Mouse (Mus musculus): ENCODE measurements around the gene Rbp1.

Rbp1 gene

DNA sequence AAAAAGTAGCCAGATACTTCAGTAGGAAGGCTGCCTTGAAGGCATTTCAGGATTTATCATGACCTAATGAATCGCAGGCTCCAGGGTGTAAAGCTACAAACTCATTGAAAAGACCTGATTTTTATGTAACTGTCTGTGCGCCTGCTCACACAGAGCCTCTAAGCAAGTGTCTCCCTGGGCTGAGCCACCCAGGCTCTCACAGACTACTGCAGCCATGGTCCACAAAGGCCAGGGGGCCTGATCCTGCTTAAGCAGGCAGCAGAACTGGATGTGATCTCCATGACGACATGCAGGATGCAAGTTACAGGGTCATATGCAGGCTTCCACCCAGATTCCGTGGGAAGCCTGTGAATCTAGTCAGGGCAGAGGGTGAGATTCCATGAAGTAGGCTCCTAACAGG, 29.3 kb upstream of the Rbp1 start:
- H3K36me3 ChIP-seq (ENCODE audit: insufficient read depth, low read length) = no peaks in the 10 kb centered on the region
- no peaks in the 10 kb centered on the region for H3K4me1 ChIP-seq (replicated peaks; ENCODE audit: low read depth, low read length)
- H3K27me3 ChIP-seq (ENCODE audit: insufficient read depth, low read length) = 0 out of 2 replicates have a peak, but pooled peaks cover 8% of the 10 kb centered on the region
- no peak overlapping the region for H3K4me3 ChIP-seq (replicated peaks; ENCODE audit: low read length)
- TF ChIP-seq CTCF (conservative IDR thresholded peaks at IDR 0.05; ENCODE audit: low read length) = no peak
- no peak for TF ChIP-seq NANOG (IDR thresholded peaks at IDR 0.05; ENCODE audit: borderline replicate concordance, low read length)
- TF ChIP-seq POU5F1 (IDR thresholded peaks at IDR 0.05; ENCODE audit: borderline replicate concordance, low read length) = no peak
- peaks cover 1% of the 10 kb centered on the region; the same call in 1 of the 2 replicates for H3K9me3 ChIP-seq (ENCODE audit: low read length)

DNA sequence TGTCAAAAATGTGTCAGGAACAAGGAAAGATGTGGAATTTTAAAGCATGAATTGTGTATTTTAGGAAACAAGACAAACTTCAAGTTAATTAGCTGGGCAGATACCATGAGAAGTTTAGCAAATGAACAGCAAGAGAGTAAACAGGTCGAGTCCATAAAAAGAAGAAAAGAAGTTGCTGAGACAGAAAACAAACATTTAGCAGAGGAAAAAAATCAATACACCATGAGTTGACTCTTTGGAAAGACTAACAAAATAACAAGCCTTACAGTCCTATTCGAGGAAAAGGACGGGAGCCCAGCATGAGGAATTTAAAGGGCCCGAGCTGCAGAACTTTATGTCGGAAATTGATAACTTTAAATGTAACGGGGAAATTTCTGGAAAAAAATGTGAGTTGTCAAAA, 25.6 kb upstream of the Rbp1 start:
- Histone ChIP-seq H3K27me3 (ENCODE audit: insufficient read depth, low read length) (no peaks in the 10 kb centered on the region), H3K36me3 (ENCODE audit: insufficient read depth, low read length) (no peaks in the 10 kb centered on the region), H3K9me3 (ENCODE audit: low read length) (peaks cover 3% of the 10 kb centered on the region; the same call in 1 of the 2 replicates), H3K4me3 (replicated peaks; ENCODE audit: low read length) (no peak overlapping the region), H3K4me1 (replicated peaks; ENCODE audit: low read depth, low read length) (no peaks in the 10 kb centered on the region)
- TF ChIP-seq POU5F1 (IDR thresholded peaks at IDR 0.05; ENCODE audit: borderline replicate concordance, low read length) (no peak), NANOG (IDR thresholded peaks at IDR 0.05; ENCODE audit: borderline replicate concordance, low read length) (no peak), CTCF (conservative IDR thresholded peaks at IDR 0.05; ENCODE audit: low read length) (no peak)

DNA sequence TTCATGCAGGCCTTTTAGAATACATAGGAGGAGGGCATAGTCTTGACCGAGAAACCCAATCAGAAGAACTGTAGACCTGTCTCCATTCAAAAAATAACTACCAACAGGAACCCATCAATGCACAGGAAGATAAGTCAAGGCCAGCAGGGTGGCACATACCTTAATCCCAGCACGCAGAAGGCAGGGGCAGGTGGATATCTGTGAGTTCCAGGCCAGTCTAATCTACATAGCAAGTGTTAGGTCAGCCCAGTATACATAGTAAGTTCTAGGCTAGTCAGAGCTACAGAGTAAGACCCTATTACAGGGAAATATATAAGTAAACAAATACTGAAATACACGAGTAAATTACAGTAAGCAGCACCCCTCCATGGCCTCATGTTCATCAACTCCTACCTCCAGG, 24.9 kb upstream of the Rbp1 start:
- Histone ChIP-seq H3K27me3 (ENCODE audit: insufficient read depth, low read length) (no peaks in the 10 kb centered on the region), H3K4me1 (replicated peaks; ENCODE audit: low read depth, low read length) (no peaks in the 10 kb centered on the region), H3K9me3 (ENCODE audit: low read length) (peaks cover 3% of the 10 kb centered on the region; the same call in 1 of the 2 replicates), H3K36me3 (ENCODE audit: insufficient read depth, low read length) (no peaks in the 10 kb centered on the region), H3K4me3 (replicated peaks; ENCODE audit: low read length) (no peak overlapping the region)
- no peak for TF ChIP-seq NANOG (IDR thresholded peaks at IDR 0.05; ENCODE audit: borderline replicate concordance, low read length)
- TF ChIP-seq POU5F1 (IDR thresholded peaks at IDR 0.05; ENCODE audit: borderline replicate concordance, low read length) = no peak
- no peak for TF ChIP-seq CTCF (conservative IDR thresholded peaks at IDR 0.05; ENCODE audit: low read length)

DNA sequence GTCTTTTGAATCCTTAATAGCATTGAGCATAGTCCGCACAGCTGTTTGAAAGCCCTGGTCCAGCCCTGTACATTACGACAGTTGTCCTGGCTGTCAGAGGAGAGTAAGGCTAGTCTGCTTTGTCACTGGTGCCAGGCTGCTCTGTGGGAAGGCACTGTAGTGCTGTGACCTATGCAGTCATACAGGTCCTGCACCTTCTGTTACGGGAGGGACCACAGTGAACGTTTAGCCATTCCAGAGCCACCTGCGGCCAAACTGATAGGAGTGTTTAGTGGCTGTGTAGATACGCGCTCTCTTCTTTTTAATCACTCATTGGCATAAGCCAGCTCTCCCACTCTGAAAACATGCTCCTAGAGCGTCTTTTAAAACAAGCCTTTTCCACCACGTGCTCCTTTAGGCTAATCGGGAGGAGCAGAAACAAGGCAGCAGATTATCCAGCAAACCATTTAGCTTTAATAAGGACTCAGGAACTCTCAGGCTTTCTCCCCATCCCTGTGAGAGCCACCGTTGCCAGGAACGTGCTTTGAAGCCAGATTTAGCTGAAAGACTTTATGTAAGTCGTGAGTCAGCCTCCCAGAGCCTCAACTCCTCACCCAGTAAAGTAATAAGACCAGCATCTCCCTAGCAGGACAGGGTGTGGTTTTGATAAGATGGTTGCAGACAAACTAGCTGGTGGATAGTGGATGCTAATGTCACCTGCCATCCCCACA, 22.4 kb upstream of the Rbp1 start:
- no peak overlapping the region for H3K4me3 ChIP-seq (replicated peaks; ENCODE audit: low read length)
- H3K36me3 ChIP-seq (ENCODE audit: insufficient read depth, low read length) = no peaks in the 10 kb centered on the region
- TF ChIP-seq POU5F1 (IDR thresholded peaks at IDR 0.05; ENCODE audit: borderline replicate concordance, low read length) (no peak), CTCF (conservative IDR thresholded peaks at IDR 0.05; ENCODE audit: low read length) (no peak), NANOG (IDR thresholded peaks at IDR 0.05; ENCODE audit: borderline replicate concordance, low read length) (no peak)
- no peaks in the 10 kb centered on the region for H3K4me1 ChIP-seq (replicated peaks; ENCODE audit: low read depth, low read length)
- H3K27me3 ChIP-seq (ENCODE audit: insufficient read depth, low read length) = no peaks in the 10 kb centered on the region
- H3K9me3 ChIP-seq (ENCODE audit: low read length) = peaks cover 3% of the 10 kb centered on the region; the same call in 1 of the 2 replicates

DNA sequence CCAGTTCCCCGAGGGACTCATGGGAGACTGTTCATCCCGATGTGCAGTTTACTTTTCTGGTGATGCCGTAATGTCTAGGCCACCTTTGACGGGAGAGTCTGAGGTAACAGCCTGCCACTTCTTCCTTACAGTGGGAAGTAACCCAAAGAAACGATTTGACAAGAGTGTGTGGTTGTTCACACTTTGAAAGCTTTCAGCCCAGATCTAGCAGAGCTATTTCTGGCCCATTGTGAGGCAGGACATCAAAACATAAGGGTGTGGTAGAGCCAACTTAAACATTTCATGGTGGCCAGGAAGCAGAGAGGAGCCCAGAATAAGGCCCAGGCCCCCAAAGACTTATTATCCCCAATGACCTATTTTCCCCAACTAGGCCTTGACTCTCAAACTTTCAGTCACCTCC, 21.1 kb upstream of the Rbp1 start:
- H3K36me3 ChIP-seq (ENCODE audit: insufficient read depth, low read length) = no peaks in the 10 kb centered on the region
- H3K4me1 ChIP-seq (replicated peaks; ENCODE audit: low read depth, low read length) = no peaks in the 10 kb centered on the region
- no peaks in the 10 kb centered on the region for H3K27me3 ChIP-seq (ENCODE audit: insufficient read depth, low read length)
- no peak overlapping the region for H3K4me3 ChIP-seq (replicated peaks; ENCODE audit: low read length)
- TF ChIP-seq NANOG (IDR thresholded peaks at IDR 0.05; ENCODE audit: borderline replicate concordance, low read length) = no peak
- no peak for TF ChIP-seq POU5F1 (IDR thresholded peaks at IDR 0.05; ENCODE audit: borderline replicate concordance, low read length)
- TF ChIP-seq CTCF (conservative IDR thresholded peaks at IDR 0.05; ENCODE audit: low read length) = no peak
- peaks cover 3% of the 10 kb centered on the region; the same call in 1 of the 2 replicates for H3K9me3 ChIP-seq (ENCODE audit: low read length)

DNA sequence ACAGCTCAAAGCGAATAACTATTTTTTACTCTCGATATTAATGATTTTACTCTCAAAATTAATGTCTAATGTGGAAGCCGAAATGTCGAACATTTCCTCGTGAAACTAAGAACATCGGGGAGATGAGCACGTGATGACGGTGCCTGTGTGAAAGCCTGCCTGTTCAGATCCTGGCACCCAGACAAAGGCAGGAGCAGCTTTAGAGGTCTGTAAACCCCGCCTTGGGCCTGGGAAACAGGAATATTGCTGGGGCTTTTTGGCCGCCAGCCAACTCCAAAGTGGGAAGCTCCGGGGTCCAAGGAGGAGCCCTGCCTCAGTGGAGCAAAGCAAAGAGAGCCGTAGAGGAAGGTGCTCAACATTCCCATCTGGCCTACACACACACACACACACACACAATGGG, 15.0 kb upstream of the Rbp1 start:
- Histone ChIP-seq H3K27me3 (ENCODE audit: insufficient read depth, low read length) (0 out of 2 replicates have a peak, but pooled peaks cover 8% of the 10 kb centered on the region), H3K9me3 (ENCODE audit: low read length) (no peaks in the 10 kb centered on the region), H3K4me1 (replicated peaks; ENCODE audit: low read depth, low read length) (no peaks in the 10 kb centered on the region), H3K36me3 (ENCODE audit: insufficient read depth, low read length) (no peaks in the 10 kb centered on the region), H3K4me3 (replicated peaks; ENCODE audit: low read length) (no peak overlapping the region)
- TF ChIP-seq NANOG (IDR thresholded peaks at IDR 0.05; ENCODE audit: borderline replicate concordance, low read length) = no peak
- no peak for TF ChIP-seq POU5F1 (IDR thresholded peaks at IDR 0.05; ENCODE audit: borderline replicate concordance, low read length)
- TF ChIP-seq CTCF (conservative IDR thresholded peaks at IDR 0.05; ENCODE audit: low read length) = no peak

DNA sequence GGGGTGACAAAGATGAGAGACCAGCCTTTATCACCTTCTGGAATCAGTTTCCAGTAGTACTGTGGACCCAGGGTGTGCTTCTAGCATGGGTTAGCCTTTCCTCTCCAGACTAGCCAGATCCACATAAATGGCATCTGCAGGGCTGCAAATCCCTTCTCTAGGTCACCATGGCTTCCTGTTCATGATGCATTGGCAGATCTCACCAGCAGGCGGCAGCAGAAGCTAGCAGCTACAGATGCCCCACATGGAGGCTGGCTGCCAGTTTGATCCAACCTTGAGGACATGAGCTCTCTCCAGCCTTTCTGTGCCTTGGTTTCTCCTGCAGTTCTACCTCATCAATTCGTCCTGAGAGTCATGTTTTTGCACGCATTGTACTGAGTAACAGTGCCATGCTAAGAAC, 13.6 kb upstream of the Rbp1 start:
- no peaks in the 10 kb centered on the region for H3K36me3 ChIP-seq (ENCODE audit: insufficient read depth, low read length)
- TF ChIP-seq CTCF (conservative IDR thresholded peaks at IDR 0.05; ENCODE audit: low read length) (peak; percentile 81), NANOG (IDR thresholded peaks at IDR 0.05; ENCODE audit: borderline replicate concordance, low read length) (no peak)
- 0 out of 2 replicates have a peak, but pooled peaks cover 12% of the 10 kb centered on the region for H3K27me3 ChIP-seq (ENCODE audit: insufficient read depth, low read length)
- H3K9me3 ChIP-seq (ENCODE audit: low read length) = no peaks in the 10 kb centered on the region
- no peaks in the 10 kb centered on the region for H3K4me1 ChIP-seq (replicated peaks; ENCODE audit: low read depth, low read length)
- H3K4me3 ChIP-seq (replicated peaks; ENCODE audit: low read length) = no peak overlapping the region

DNA sequence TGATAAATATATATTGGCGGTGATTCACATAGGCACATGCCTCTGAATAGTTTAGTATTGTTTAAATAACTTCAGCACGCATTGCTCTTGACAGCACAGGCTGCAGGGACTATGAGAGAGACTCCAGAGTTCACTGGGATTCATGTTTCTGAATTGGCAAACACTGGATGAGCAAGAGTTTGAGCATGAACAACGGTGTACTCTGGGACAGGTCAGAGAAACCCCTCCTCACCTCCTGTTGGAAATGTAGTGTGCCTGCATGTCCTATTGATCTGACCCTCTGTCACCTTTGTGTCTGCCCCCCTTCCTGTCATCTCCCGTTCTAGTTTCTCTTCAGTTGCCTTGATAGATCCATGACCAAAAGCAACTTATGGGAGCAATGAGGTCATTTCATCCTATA, 7.3 kb upstream of the Rbp1 start:
- H3K4me3 ChIP-seq (replicated peaks; ENCODE audit: low read length) = no peak overlapping the region
- TF ChIP-seq POU5F1 (IDR thresholded peaks at IDR 0.05; ENCODE audit: borderline replicate concordance, low read length) (no peak), CTCF (conservative IDR thresholded peaks at IDR 0.05; ENCODE audit: low read length) (no peak), NANOG (IDR thresholded peaks at IDR 0.05; ENCODE audit: borderline replicate concordance, low read length) (no peak)

DNA sequence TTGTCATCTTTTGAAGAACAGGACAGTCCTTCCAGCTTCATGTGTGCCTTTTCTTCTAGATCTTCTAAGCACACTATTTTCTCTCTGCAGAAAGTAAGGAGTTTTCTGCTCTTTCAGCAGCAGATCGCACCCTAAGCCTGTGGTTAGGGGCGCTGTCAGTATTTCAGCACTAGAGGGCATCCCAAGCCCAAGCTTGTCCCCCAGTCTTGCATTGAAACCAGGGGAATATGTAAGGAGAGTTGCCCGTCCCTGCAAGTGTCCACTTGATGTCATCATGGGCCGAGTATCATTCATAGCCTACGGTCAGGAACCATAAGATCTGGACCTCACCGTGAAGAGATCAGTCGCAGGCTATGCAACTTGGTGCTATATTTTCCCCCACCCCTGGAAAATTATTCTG, 4.8 kb upstream of the Rbp1 start:
- Histone ChIP-seq H3K36me3 (ENCODE audit: insufficient read depth, low read length) (no peaks in the 10 kb centered on the region), H3K27me3 (ENCODE audit: insufficient read depth, low read length) (peaks cover 25% of the 10 kb centered on the region), H3K4me1 (replicated peaks; ENCODE audit: low read depth, low read length) (peaks cover 16% of the 10 kb centered on the region), H3K9me3 (ENCODE audit: low read length) (no peaks in the 10 kb centered on the region), H3K4me3 (replicated peaks; ENCODE audit: low read length) (no peak overlapping the region)
- TF ChIP-seq POU5F1 (IDR thresholded peaks at IDR 0.05; ENCODE audit: borderline replicate concordance, low read length) (no peak), CTCF (conservative IDR thresholded peaks at IDR 0.05; ENCODE audit: low read length) (peak; percentile 42), NANOG (IDR thresholded peaks at IDR 0.05; ENCODE audit: borderline replicate concordance, low read length) (no peak)

More for the DNA sequence above, 7.3 kb upstream of the Rbp1 start:
- H3K27me3 ChIP-seq (ENCODE audit: insufficient read depth, low read length) = peaks cover 13% of the 10 kb centered on the region
- H3K36me3 ChIP-seq (ENCODE audit: insufficient read depth, low read length) = no peaks in the 10 kb centered on the region
- H3K4me1 ChIP-seq (replicated peaks; ENCODE audit: low read depth, low read length) = no peaks in the 10 kb centered on the region
- no peaks in the 10 kb centered on the region for H3K9me3 ChIP-seq (ENCODE audit: low read length)
